Mouse (Mus musculus): ENCODE data around the gene Plekho2.

DNA sequence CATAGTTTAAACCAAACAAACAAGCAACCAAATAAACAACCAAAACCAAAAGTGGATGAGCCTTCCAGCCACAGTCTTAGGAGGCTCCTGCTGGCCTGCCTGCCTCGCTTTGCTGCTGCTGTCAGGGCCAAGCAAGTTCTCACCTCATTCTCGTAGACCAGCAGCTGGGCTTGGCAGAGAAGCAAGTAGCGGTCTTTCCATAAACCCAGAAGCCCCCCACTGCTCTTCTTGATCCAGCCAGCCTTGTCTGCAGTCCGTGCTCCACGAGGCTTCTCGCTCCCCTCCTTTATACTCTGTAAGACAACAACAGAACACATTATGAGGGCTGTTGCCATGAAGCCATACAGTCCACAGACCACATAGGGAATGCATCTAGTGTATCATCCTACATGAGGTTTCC lies 7.0 kb downstream of the Plekho2 start:
- TF ChIP-seq CTCF (IDR thresholded peaks at IDR 0.05; ENCODE audit: borderline replicate concordance, insufficient read depth, low read length): no peak
- TF ChIP-seq POLR2A (IDR thresholded peaks at IDR 0.05; ENCODE audit: low read depth, low read length): no peak

All from embryonic fibroblast, embryonic 13.5 days (primary cell).